Mouse (Mus musculus): ENCODE data around the gene Ifitm5. TPM values are rescaled to one million over a fixed set of nuclear protein-coding genes. Genes with fewer than 3 reads are reported as not detected.
A peak's percentile ranks its signal among the peaks of the same experiment; 100 is the strongest.
"Not testable (repeated sequence)": the region's sequence is repeated elsewhere in the genome, so short reads cannot be mapped to it uniquely, and the experiment has no call there.

Ifitm5 gene
- polyA plus RNA-seq, 1 experiment from 2014 or later = 110 TPM

GRCm38 (mm10) chr7:140976720-140977119 lies 26.6 kb upstream of the Ifitm5 start:
- not testable (repeated sequence) for ATAC-seq (ENCODE audit: insufficient number of reproducible peaks, low FRiP score, low TSS enrichment, low read depth); H3K36me3 ChIP-seq; H3K27me3 ChIP-seq; H3K4me3 ChIP-seq (replicated peaks); H3K9ac ChIP-seq; H3K27ac ChIP-seq (replicated peaks); H3K9me3 ChIP-seq (replicated peaks); H3K4me2 ChIP-seq (replicated peaks)
- peaks cover 26% of the 10 kb centered on the region for H3K4me1 ChIP-seq
- WGBS = 78% methylated on average over 9 of the region's 9 CpGs

- Histone ChIP-seq H3K27ac (replicated peaks) (0 out of 2 replicates have a peak overlapping the region, but pooled peaks have one; percentile 14), H3K36me3 (no peaks in the 10 kb centered on the region), H3K4me3 (replicated peaks) (no peak overlapping the region), H3K27me3 (no peaks in the 10 kb centered on the region), H3K9me3 (replicated peaks) (no peaks in the 10 kb centered on the region), H3K9ac (no peak overlapping the region), H3K4me1 (peaks cover 37% of the 10 kb centered on the region), H3K4me2 (replicated peaks) (no peak overlapping the region)
- 42% methylated on average over 3 of the region's 3 CpGs for WGBS
- ATAC-seq (ENCODE audit: insufficient number of reproducible peaks, low FRiP score, low TSS enrichment, low read depth) = no peak
Measured at GRCm38 (mm10) chr7:140975465-140975864, 25.4 kb upstream of the Ifitm5 start.

GRCm38 (mm10) chr7:140974940-140975339 lies 24.8 kb upstream of the Ifitm5 start:
- no peak overlapping the region for H3K4me3 ChIP-seq (replicated peaks)
- H3K27ac ChIP-seq (replicated peaks) = 0 out of 2 replicates have a peak overlapping the region, but pooled peaks have one; percentile 14
- no peaks in the 10 kb centered on the region for H3K27me3 ChIP-seq
- peaks cover 37% of the 10 kb centered on the region for H3K4me1 ChIP-seq
- no peak for ATAC-seq (ENCODE audit: insufficient number of reproducible peaks, low FRiP score, low TSS enrichment, low read depth)
- no peak overlapping the region for H3K4me2 ChIP-seq (replicated peaks)
- no peaks in the 10 kb centered on the region for H3K36me3 ChIP-seq
- H3K9ac ChIP-seq = no peak overlapping the region
- WGBS = 30% methylated on average over 9 of the region's 9 CpGs
- no peaks in the 10 kb centered on the region for H3K9me3 ChIP-seq (replicated peaks)

GRCm38 (mm10) chr7:140973396-140974165 lies 23.5 kb upstream of the Ifitm5 start:
- Histone ChIP-seq H3K4me2 (replicated peaks) (0 out of 2 replicates have a peak overlapping the region, but pooled peaks have one; percentile 3), H3K4me3 (replicated peaks) (no peak overlapping the region), H3K36me3 (no peaks in the 10 kb centered on the region), H3K27me3 (no peaks in the 10 kb centered on the region), H3K9me3 (replicated peaks) (no peaks in the 10 kb centered on the region), H3K27ac (replicated peaks) (peak overlapping the region; percentile 83), H3K4me1 (peaks cover 37% of the 10 kb centered on the region), H3K9ac (no peak overlapping the region)
- 28% methylated on average over 14 of the region's 14 CpGs for WGBS
- no peak for ATAC-seq (ENCODE audit: insufficient number of reproducible peaks, low FRiP score, low TSS enrichment, low read depth)

DNA sequence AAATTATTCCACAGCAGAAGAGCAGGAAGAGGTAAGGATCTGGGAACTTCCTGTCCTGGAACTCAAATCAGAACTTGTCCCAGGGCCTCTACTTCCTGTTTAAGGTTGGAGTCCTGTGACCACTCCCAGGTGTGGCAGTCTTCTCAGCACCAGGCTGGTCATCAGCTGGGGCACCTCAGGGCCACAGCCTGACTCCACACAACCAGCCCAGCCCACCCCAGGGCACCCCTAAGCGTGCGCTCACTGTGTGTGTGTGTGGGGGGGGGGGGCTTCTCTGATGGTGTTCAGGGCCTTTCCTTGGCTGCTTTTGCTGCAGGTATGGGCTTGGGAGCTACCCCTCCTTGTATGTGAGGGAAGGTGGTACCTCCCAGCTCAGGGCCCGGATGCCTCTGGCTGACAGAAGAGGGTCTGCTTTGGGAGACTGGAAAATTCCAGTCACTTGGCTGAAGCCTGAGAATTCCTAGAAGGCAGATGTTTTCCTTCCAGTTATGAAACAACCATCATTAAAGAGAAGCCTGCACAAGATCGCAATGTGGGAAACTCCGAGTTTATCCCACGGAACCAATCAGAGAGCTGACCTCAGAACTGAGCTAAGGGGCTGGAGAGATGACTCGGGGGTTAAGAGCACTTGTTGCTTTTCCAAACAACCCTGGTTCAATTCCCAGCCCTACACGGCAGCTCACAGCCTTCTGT lies 21.5 kb upstream of the Ifitm5 start:
- ATAC-seq (ENCODE audit: insufficient number of reproducible peaks, low FRiP score, low TSS enrichment, low read depth) = peak; percentile 12; the same call in 1 of the 2 replicates
- Histone ChIP-seq H3K36me3 (no peaks in the 10 kb centered on the region), H3K4me1 (peaks cover 49% of the 10 kb centered on the region), H3K27me3 (no peaks in the 10 kb centered on the region), H3K27ac (replicated peaks) (peak overlapping the region; percentile 84), H3K9ac (no peak overlapping the region), H3K4me2 (replicated peaks) (peak overlapping the region; percentile 17), H3K4me3 (replicated peaks) (no peak overlapping the region), H3K9me3 (replicated peaks) (no peaks in the 10 kb centered on the region)
- 41% methylated on average over 8 of the region's 8 CpGs for WGBS

- WGBS = 44% methylated on average over 7 of the region's 7 CpGs
- no peak for ATAC-seq (ENCODE audit: insufficient number of reproducible peaks, low FRiP score, low TSS enrichment, low read depth)
- H3K4me1 ChIP-seq = peaks cover 49% of the 10 kb centered on the region
Measured at GRCm38 (mm10) chr7:140970931-140971330, 20.8 kb upstream of the Ifitm5 start.

GRCm38 (mm10) chr7:140968710-140969109 lies 18.6 kb upstream of the Ifitm5 start:
- H3K27me3 ChIP-seq; H3K36me3 ChIP-seq; H3K27ac ChIP-seq (replicated peaks); H3K9me3 ChIP-seq (replicated peaks); ATAC-seq (ENCODE audit: insufficient number of reproducible peaks, low FRiP score, low TSS enrichment, low read depth); H3K9ac ChIP-seq: not testable (repeated sequence)
- Histone ChIP-seq H3K4me3 (replicated peaks) (peak overlapping the region; percentile 26), H3K4me1 (peaks cover 35% of the 10 kb centered on the region), H3K4me2 (replicated peaks) (peak overlapping the region; percentile 39)
- WGBS = 42% methylated on average over 3 of the region's 3 CpGs

More at GRCm38 (mm10) chr7:140970931-140971330, 20.8 kb upstream of the Ifitm5 start:
- Histone ChIP-seq H3K9me3 (replicated peaks) (no peaks in the 10 kb centered on the region), H3K4me2 (replicated peaks) (no peak overlapping the region), H3K9ac (no peak overlapping the region), H3K4me3 (replicated peaks) (no peak overlapping the region), H3K36me3 (no peaks in the 10 kb centered on the region), H3K27me3 (no peaks in the 10 kb centered on the region), H3K27ac (replicated peaks) (peak overlapping the region; percentile 84)

- Histone ChIP-seq H3K4me1 (peaks cover 28% of the 10 kb centered on the region), H3K27ac (replicated peaks) (peak overlapping the region; percentile 82), H3K4me2 (replicated peaks) (peak overlapping the region; percentile 39), H3K9ac (no peak overlapping the region), H3K36me3 (no peaks in the 10 kb centered on the region), H3K9me3 (replicated peaks) (no peaks in the 10 kb centered on the region), H3K27me3 (no peaks in the 10 kb centered on the region), H3K4me3 (replicated peaks) (peak overlapping the region; percentile 26)
- ATAC-seq (ENCODE audit: insufficient number of reproducible peaks, low FRiP score, low TSS enrichment, low read depth) = peak; percentile 77
- WGBS = 6% methylated on average over 14 of the region's 14 CpGs
Measured at GRCm38 (mm10) chr7:140967862-140968591, 17.9 kb upstream of the Ifitm5 start.

- H3K9me3 ChIP-seq (replicated peaks) = no peaks in the 10 kb centered on the region
- H3K4me2 ChIP-seq (replicated peaks) = peak within 1 kb of the TSS; percentile 39
- no peak within 1 kb of the TSS for H3K9ac ChIP-seq
- peak within 1 kb of the TSS; percentile 82 for H3K27ac ChIP-seq (replicated peaks)
- WGBS = 87% methylated on average over 4 of the region's 4 CpGs
- no peak for ATAC-seq (ENCODE audit: insufficient number of reproducible peaks, low FRiP score, low TSS enrichment, low read depth)
- H3K36me3 ChIP-seq = no peaks in the 10 kb centered on the region
- H3K4me3 ChIP-seq (replicated peaks) = peak within 1 kb of the TSS; percentile 26
- peaks cover 25% of the 10 kb centered on the region for H3K4me1 ChIP-seq
- no peaks in the 10 kb centered on the region for H3K27me3 ChIP-seq
Measured at GRCm38 (mm10) chr7:140966921-140967320, 16.8 kb upstream of the Ifitm5 start, which contains the start of gene Ifitm1. Ifitm1 (plus strand) TSS chr7:140967221.

DNA sequence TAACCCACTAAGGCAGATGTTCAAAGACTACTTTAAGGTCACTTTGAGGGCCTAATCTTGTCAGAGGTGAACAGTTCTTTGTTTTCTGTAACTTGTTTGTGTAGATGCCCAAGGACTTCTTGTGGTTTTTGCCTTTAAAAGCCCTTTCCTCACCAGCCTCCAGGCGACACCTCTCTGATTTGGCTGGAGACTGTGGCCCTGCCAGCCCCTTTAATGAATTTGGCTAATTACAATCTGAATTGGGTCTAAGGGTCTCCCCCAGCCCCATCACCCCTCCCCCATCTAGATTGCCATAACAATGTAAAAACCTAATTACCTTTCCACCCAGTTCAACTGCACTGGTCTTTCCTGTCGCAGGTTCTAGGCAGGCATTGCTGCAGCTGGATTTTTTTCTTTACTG lies 12.6 kb upstream of the Ifitm5 start:
- Histone ChIP-seq H3K27me3 (no peaks in the 10 kb centered on the region), H3K36me3 (no peaks in the 10 kb centered on the region), H3K9me3 (replicated peaks) (no peaks in the 10 kb centered on the region), H3K4me2 (replicated peaks) (no peak overlapping the region), H3K4me1 (peaks cover 15% of the 10 kb centered on the region), H3K4me3 (replicated peaks) (no peak overlapping the region), H3K27ac (replicated peaks) (no peak overlapping the region), H3K9ac (no peak overlapping the region)
- WGBS = 76% methylated on average over 2 of the region's 2 CpGs
- ATAC-seq (ENCODE audit: insufficient number of reproducible peaks, low FRiP score, low TSS enrichment, low read depth) = no peak

GRCm38 (mm10) chr7:140961416-140961815 lies 11.3 kb upstream of the Ifitm5 start:
- no peak overlapping the region for H3K4me2 ChIP-seq (replicated peaks)
- H3K4me1 ChIP-seq = peaks cover 18% of the 10 kb centered on the region

More at GRCm38 (mm10) chr7:140961416-140961815, 11.3 kb upstream of the Ifitm5 start:
- Histone ChIP-seq H3K36me3 (no peaks in the 10 kb centered on the region), H3K27ac (replicated peaks) (no peak overlapping the region), H3K27me3 (no peaks in the 10 kb centered on the region), H3K4me3 (replicated peaks) (no peak overlapping the region), H3K9ac (no peak overlapping the region), H3K9me3 (replicated peaks) (no peaks in the 10 kb centered on the region)
- WGBS = 69% methylated on average over 2 of the region's 2 CpGs
- no peak for ATAC-seq (ENCODE audit: insufficient number of reproducible peaks, low FRiP score, low TSS enrichment, low read depth)

Measured in embryonic facial prominence, embryonic 15.5 days (tissue).